Comparison of ENCODE assay signal across 24 mouse cellular contexts in the genomic region with DNA sequence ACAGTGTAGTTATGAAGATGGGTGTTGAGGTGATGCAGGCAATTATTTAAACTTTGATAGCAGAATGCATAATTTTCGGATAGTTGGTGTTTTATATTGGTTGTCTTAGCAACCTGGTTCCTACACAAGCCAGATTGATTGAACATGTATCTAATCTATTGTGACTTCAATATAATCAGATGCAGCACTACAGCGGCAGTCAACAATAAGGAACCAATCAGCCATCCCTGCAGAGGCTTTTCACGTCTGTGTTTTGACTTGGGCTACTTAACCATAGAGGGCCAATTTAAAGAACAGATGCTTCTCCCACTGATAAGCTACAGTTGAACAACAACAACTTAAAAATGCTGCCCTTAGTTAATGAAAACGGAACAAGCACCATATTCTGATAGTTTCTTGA.
"Had no signal": no experiment of that assay in that cellular context is flagged by ENCODE, and none has a peak within 500 bp of the region (broad histone marks: within the 10 kb centered on the region; RNA-seq: fewer than 3 reads in every experiment).

No protein-coding gene starts in this region.

- H3K4me1 ChIP-seq: heart, embryonic 10.5 days; heart, embryonic 12.5 days; hindbrain, embryonic 10.5 days; kidney, embryonic 15.5 days; limb, embryonic 15.5 days had no signal

- H3K4me2 ChIP-seq: heart, embryonic 12.5 days; hindbrain, embryonic 14.5 days; kidney, embryonic 15.5 days; limb, embryonic 13.5 days; limb, embryonic 15.5 days had no signal

- DNase-seq: gastrocnemius, adult 2 months; gastrocnemius, postnatal 10 days; gastrocnemius, postnatal 25 days; heart, adult 18-20 months; heart, postnatal 10 days; heart, postnatal 4 days; kidney, adult 11 months; kidney, adult 2 months; kidney, adult 9 months; kidney, postnatal 14 days; kidney, postnatal 36 days; layer of hippocampus, adult 9-11 months; layer of hippocampus, postnatal 36 days; left cerebral cortex, postnatal 4 days had no signal

- ATAC-seq: hindbrain, embryonic 16.5 days; intestine, embryonic 16.5 days had no signal

- H3K36me3 ChIP-seq: heart, embryonic 10.5 days; heart, embryonic 12.5 days; hindbrain, embryonic 10.5 days; kidney, embryonic 15.5 days; limb, embryonic 13.5 days; limb, embryonic 15.5 days had no signal

- H3K9ac ChIP-seq: heart, embryonic 12.5 days; hindbrain, embryonic 14.5 days; kidney, embryonic 15.5 days; limb, embryonic 13.5 days; limb, embryonic 15.5 days had no signal

- H3K9me3 ChIP-seq: heart, embryonic 10.5 days; heart, embryonic 12.5 days; hindbrain, embryonic 10.5 days; kidney, embryonic 15.5 days; limb, embryonic 13.5 days; limb, embryonic 15.5 days had no signal

- H3K27ac ChIP-seq: gastrocnemius, adult 2 months; heart, embryonic 10.5 days; hindbrain, embryonic 10.5 days; hindbrain, embryonic 14.5 days; kidney, embryonic 15.5 days; kidney, postnatal 0 days; limb, embryonic 13.5 days; limb, embryonic 15.5 days had no signal

- H3K27me3 ChIP-seq: heart, embryonic 12.5 days; kidney, embryonic 15.5 days; limb, embryonic 13.5 days; limb, embryonic 15.5 days had no signal

- H3K4me3 ChIP-seq: gastrocnemius, adult 2 months; heart, embryonic 10.5 days; heart, embryonic 12.5 days; hindbrain, embryonic 10.5 days; kidney, embryonic 15.5 days; limb, embryonic 13.5 days; limb, embryonic 15.5 days had no signal
